Mouse (Mus musculus) cerebellum, adult 2 months (tissue): Measurements from ENCODE around the gene Ppip5k1. TPM values are rescaled to one million over a fixed set of nuclear protein-coding genes. Genes with fewer than 3 reads are reported as not detected.

Experiments used
- DNase-seq, 2 experiments: peaks; one replicate each; pipeline ENCODE4 v3.0.0; 2021
- H3K27ac ChIP-seq: fragments of 200-500 bp; 2 replicates; pipeline ENCODE4 v1.5.1; 2012; ENCODE audit warnings: low read length, control low read depth, inconsistent platforms; ENCODE audit not compliant: insufficient read depth
- H3K27me3 ChIP-seq: fragments of 200-500 bp; 2 replicates; pipeline ENCODE4 v1.6.1; 2012; ENCODE audit warnings: inconsistent platforms, mild to moderate bottlenecking, low read length, moderate library complexity; ENCODE audit not compliant: control insufficient read depth, insufficient read depth
- H3K4me1 ChIP-seq: fragments of 200-500 bp; 2 replicates; pipeline ENCODE4 v1.6.1; 2011; ENCODE audit warnings: low read length; ENCODE audit not compliant: control insufficient read depth, insufficient read depth
- H3K4me3 ChIP-seq: fragments of 200-500 bp; replicated peaks from 2 replicates; pipeline ENCODE3; 2011; ENCODE audit warnings: mild to moderate bottlenecking, low read depth, low read length, control low read depth; ENCODE audit not compliant: insufficient read depth
- CTCF ChIP-seq: fragments of 200-500 bp; IDR thresholded peaks from 2 replicates; pipeline ENCODE4 v1.5.1; 2011; ENCODE audit warnings: low read depth, mild to moderate bottlenecking, control low read depth, low read length, moderate library complexity, borderline replicate concordance; ENCODE audit not compliant: insufficient read depth
- POLR2A ChIP-seq: fragments of 200-500 bp; IDR thresholded peaks from 2 replicates; pipeline ENCODE4 v1.6.1; 2011; ENCODE audit warnings: low read length, control low read depth, borderline replicate concordance; ENCODE audit not compliant: insufficient read depth
- WGBS: fragments of 180-500 bp; shearing (Covaris S2); methylation state at CpG from one replicate; pipeline ENCODE4 v1.1.7; 2018; 5-methylcytosine and 5-hydroxymethylcytosine counted together
- polyA plus RNA-seq: library from polyadenylated mRNA; depleted of rRNA; stranded (reverse); fragments of >200 nt; gene quantifications from 2 replicates; pipeline ENCODE4 v1.2.3, GENCODE M21; 2012; rRNA removed

The Ppip5k1 gene
- polyA plus RNA-seq, 1 experiment: 160 TPM

- TF ChIP-seq CTCF (no peak; the same call in 1 of the 2 replicates), POLR2A (no peak)
- WGBS: 3% methylated on average over 36 of the region's 36 CpGs
- Histone ChIP-seq H3K27me3 (no peaks in the 10 kb centered on the region), H3K4me3 (peak overlapping the region; percentile 71), H3K27ac (0 out of 2 replicates have a peak overlapping the region, but pooled peaks have one; percentile 8), H3K4me1 (peaks cover 11% of the 10 kb centered on the region; the same call in 1 of the 2 replicates)
- DNase-seq: no peak
Measured at GRCm38 (mm10) chr2:121289730-121290540, 65.3 kb downstream of the Ppip5k1 start.

GRCm38 (mm10) chr2:121288901-121289729 is 66.1 kb downstream of the Ppip5k1 start, which contains the start of gene Map1a:
Gene Map1a (plus strand): TSS chr2:121289600.
- Histone ChIP-seq H3K27ac (peak within 1 kb of the TSS; percentile 96), H3K4me3 (peak within 1 kb of the TSS; percentile 96), H3K27me3 (no peaks in the 10 kb centered on the region), H3K4me1 (peaks cover 11% of the 10 kb centered on the region; the same call in 1 of the 2 replicates)
- under 1% methylated on average over 48 of the region's 48 CpGs for WGBS
- no peak for TF ChIP-seq CTCF
- peak; percentile 97 for TF ChIP-seq POLR2A
- peak; percentile 98 to 99 for DNase-seq

GRCm38 (mm10) chr2:121287850-121288249 is 67.3 kb downstream of the Ppip5k1 start:
- WGBS: 52% methylated on average over 2 of the region's 2 CpGs
- DNase-seq: no peak
- no peak overlapping the region for H3K27ac ChIP-seq
- H3K4me1 ChIP-seq: peaks cover under 1% of the 10 kb centered on the region; the same call in 1 of the 2 replicates
- H3K4me3 ChIP-seq: no peak overlapping the region
- H3K27me3 ChIP-seq: no peaks in the 10 kb centered on the region
- TF ChIP-seq POLR2A (no peak), CTCF (no peak)

GRCm38 (mm10) chr2:121271928-121272516 is 83.2 kb downstream of the Ppip5k1 start:
- TF ChIP-seq POLR2A (no peak), CTCF (no peak)
- H3K27ac ChIP-seq: no peak overlapping the region
- H3K4me1 ChIP-seq: no peaks in the 10 kb centered on the region; the same call in 1 of the 2 replicates
- DNase-seq: no peak
- no peak overlapping the region for H3K4me3 ChIP-seq
- 12% methylated on average over 4 of the region's 4 CpGs for WGBS
- H3K27me3 ChIP-seq: no peaks in the 10 kb centered on the region

GRCm38 (mm10) chr2:121271236-121271927 is 83.8 kb downstream of the Ppip5k1 start, which contains the start of gene Trp53bp1:
Gene Trp53bp1 (minus strand): TSS chr2:121271407.
- H3K4me1 ChIP-seq: no peaks in the 10 kb centered on the region; the same call in 1 of the 2 replicates
- H3K27me3 ChIP-seq: no peaks in the 10 kb centered on the region
- peak within 1 kb of the TSS; percentile 49; the same call in 1 of the 2 replicates for H3K27ac ChIP-seq
- peak within 1 kb of the TSS; percentile 85 for H3K4me3 ChIP-seq
- TF ChIP-seq CTCF: no peak
- 0 out of 2 replicates have a peak, but pooled peaks have one; percentile 50 for TF ChIP-seq POLR2A
- DNase-seq: peak; percentile 96 to 97
- WGBS: under 1% methylated on average over 37 of the region's 37 CpGs

GRCm38 (mm10) chr2:121270521-121271235 is 84.5 kb downstream of the Ppip5k1 start:
- Histone ChIP-seq H3K27me3 (no peaks in the 10 kb centered on the region), H3K4me1 (no peaks in the 10 kb centered on the region; the same call in 1 of the 2 replicates), H3K27ac (peak overlapping the region; percentile 49; the same call in 1 of the 2 replicates), H3K4me3 (peak overlapping the region; percentile 85)
- WGBS: under 1% methylated on average over 34 of the region's 35 CpGs
- no peak for DNase-seq
- TF ChIP-seq POLR2A: no peak

- 59% methylated on average over 8 of the region's 8 CpGs for WGBS
- no peaks in the 10 kb centered on the region; the same call in 1 of the 2 replicates for H3K4me1 ChIP-seq
- H3K27ac ChIP-seq: no peak overlapping the region
- no peaks in the 10 kb centered on the region for H3K27me3 ChIP-seq
- H3K4me3 ChIP-seq: no peak overlapping the region
- TF ChIP-seq CTCF (no peak), POLR2A (no peak)
- no peak for DNase-seq
Measured at GRCm38 (mm10) chr2:121268446-121268845, 86.8 kb downstream of the Ppip5k1 start.

Other genes starting within 250 kb of the Ppip5k1 start
- 1.3 and 1.4 TPM in 2 replicates for gene Tgm7, start 245.6 kb downstream of the Ppip5k1 start, polyA plus RNA-seq
- gene Adal, start 215.0 kb downstream of the Ppip5k1 start, polyA plus RNA-seq: 26.3 and 26.7 TPM in 2 replicates
- gene Lcmt2, start 214.7 kb downstream of the Ppip5k1 start, polyA plus RNA-seq: 9.2 and 10.6 TPM in 2 replicates
- gene Tubgcp4, start 184.7 kb downstream of the Ppip5k1 start, polyA plus RNA-seq: 40.2 and 47.4 TPM in 2 replicates
- 6.4 and 6.8 TPM in 2 replicates for gene Zscan29, start 184.3 kb downstream of the Ppip5k1 start, polyA plus RNA-seq
- 57.9 and 59.4 TPM in 2 replicates for gene Trp53bp1, start 84.0 kb downstream of the Ppip5k1 start, polyA plus RNA-seq
- 223 and 254 TPM in 2 replicates for gene Map1a, start 65.8 kb downstream of the Ppip5k1 start, polyA plus RNA-seq
- 504 and 518 TPM in 2 replicates for gene Ckmt1, start 2.3 kb upstream of the Ppip5k1 start, polyA plus RNA-seq
- gene Strc, start 31.8 kb upstream of the Ppip5k1 start, polyA plus RNA-seq: 0.62 and 0.81 TPM in 2 replicates
- gene Pdia3, start 58.4 kb upstream of the Ppip5k1 start, polyA plus RNA-seq: 96.5 and 99.1 TPM in 2 replicates
- gene Catsper2, start 58.4 kb upstream of the Ppip5k1 start, polyA plus RNA-seq: 7.1 and 7.4 TPM in 2 replicates
- gene Ell3, start 88.9 kb upstream of the Ppip5k1 start, polyA plus RNA-seq: 0.08 TPM in 1 of 2 replicates, not detected in the other
- 282 and 303 TPM in 2 replicates for gene Serf2, start 93.8 kb upstream of the Ppip5k1 start, polyA plus RNA-seq
- gene Hypk, start 97.9 kb upstream of the Ppip5k1 start, polyA plus RNA-seq: 24.7 and 27.5 TPM in 2 replicates
- 0.46 and 0.57 TPM in 2 replicates for gene Serinc4, start 101.4 kb upstream of the Ppip5k1 start, polyA plus RNA-seq
- gene Mfap1b, start 118.7 kb upstream of the Ppip5k1 start, polyA plus RNA-seq: 29.0 and 29.7 TPM in 2 replicates
- gene Mfap1a, start 151.3 kb upstream of the Ppip5k1 start, polyA plus RNA-seq: 19.5 and 19.7 TPM in 2 replicates
- 4.3 and 4.9 TPM in 2 replicates for gene Wdr76, start 151.3 kb upstream of the Ppip5k1 start, polyA plus RNA-seq